Mouse (Mus musculus): ENCODE measurements around the gene Melk. TPM values are rescaled to one million over a fixed set of nuclear protein-coding genes. Genes with fewer than 3 reads are reported as not detected.

The Melk gene
- polyA plus RNA-seq (2017; shearing (Covaris generic)) = 0.50 TPM

DNA sequence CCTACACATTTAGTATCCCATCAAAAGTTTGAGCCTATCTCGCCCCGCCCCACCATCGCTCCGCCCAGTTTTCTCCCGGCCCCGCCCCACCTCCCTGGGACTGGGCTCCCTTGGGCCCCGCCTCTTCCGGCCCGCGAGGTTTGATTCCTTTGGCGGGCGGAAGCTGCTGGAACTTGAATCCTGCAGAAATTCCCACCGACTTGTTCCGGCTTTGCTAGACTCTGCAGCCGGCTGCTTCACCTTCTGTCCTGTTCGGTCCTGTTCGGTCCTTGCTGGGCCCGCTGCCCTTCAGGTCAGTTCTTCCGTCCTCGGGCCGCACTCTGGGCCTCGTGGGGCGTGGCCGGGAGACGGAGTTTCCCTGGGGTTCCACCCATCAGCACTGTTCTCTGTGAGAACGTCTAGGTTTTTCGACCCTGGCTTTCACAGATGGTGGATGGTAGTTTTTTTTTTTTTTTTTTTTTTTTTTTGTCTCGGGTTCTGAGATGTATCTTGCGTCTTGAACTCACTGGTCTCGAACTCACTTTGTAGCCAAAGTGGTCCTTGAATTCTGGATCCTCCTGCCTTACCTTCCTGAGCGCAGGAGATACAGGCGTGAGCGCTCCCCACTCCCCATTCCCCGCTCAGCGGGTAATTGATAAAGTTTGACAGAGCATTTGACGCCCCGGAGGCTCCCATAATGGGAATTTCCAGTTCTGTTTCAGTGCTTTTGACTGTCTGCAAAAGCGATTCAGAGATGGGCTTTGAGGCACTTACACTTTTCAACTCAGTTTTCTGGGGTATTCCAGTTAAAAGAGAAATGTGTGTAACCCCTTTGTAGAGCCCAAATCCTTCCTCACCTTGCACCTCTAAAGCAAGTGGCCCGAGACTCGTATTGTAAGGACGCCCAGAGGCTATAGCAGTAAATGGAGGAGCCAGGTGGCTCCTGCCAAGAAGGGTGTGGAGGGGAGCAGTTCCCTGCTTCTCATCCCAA lies at the start of gene Melk:
Gene Melk, plus strand, starts transcription at position 96 of the 970 bp plus-strand sequence.

Other genes with a start within 250 kb of the Melk start
- 36.2 TPM for gene Gne, start 216.7 kb upstream of the Melk start, polyA plus RNA-seq (2017; shearing (Covaris generic))
- 102 TPM for gene Rnf38, start 67.1 kb upstream of the Melk start, polyA plus RNA-seq (2017; shearing (Covaris generic))

All from naive thymus-derived CD4-positive, alpha-beta T cell, adult 5 months (primary cell).